Mouse (Mus musculus) G1E-ER4 (cell line): ENCODE data around the gene Gm30191. TPM values are rescaled to one million over a fixed set of nuclear protein-coding genes. Genes with fewer than 3 reads are reported as not detected.

Experiments used
- GATA1 ChIP-seq: IDR thresholded peaks from one replicate; pipeline ENCODE4 v1.8.0; 2012; ENCODE audit warnings: low read length, inconsistent platforms
- polyA plus RNA-seq: library from polyadenylated mRNA; stranded (reverse); fragments of >175 nt; gene quantifications from 2 replicates; pipeline ENCODE4 v1.2.3, GENCODE M21; 2012

Gene Gm30191
- polyA plus RNA-seq, result not detected in 2 replicates

GRCm38 (mm10) chr4:134246719-134247258 is at the start of gene Gm30191:
Gene Gm30191 (plus strand): TSS chr4:134246935.
- TF ChIP-seq GATA1, result no peak

- TF ChIP-seq GATA1, result no peak
Observed at GRCm38 (mm10) chr4:134199371-134199770, 47.4 kb upstream of the Gm30191 start.

DNA sequence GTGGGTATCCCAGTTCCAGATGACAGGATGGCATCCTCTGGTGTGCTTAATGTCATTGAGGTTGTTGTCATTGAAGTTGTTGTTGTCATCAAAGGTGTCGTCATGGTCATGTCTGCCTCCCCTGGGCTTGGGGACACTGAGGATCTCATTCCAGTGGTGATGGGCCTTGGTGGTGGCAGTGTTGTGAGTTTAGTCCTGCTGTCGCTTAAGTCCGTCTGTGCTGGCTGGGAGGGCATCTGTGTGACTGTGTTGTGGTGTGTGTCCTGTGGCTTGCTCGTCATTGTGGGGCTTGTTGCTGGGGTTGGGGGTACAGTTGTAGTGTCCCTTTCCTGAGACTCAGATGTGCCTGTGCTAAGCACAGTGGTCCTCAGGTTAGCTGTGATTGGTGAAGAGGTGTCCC is 43.8 kb upstream of the Gm30191 start, which contains the start of gene Gm7534:
TSS of gene Gm7534 (minus strand) at position 101 of the 400 bp plus-strand sequence.
- no peak for TF ChIP-seq GATA1

DNA sequence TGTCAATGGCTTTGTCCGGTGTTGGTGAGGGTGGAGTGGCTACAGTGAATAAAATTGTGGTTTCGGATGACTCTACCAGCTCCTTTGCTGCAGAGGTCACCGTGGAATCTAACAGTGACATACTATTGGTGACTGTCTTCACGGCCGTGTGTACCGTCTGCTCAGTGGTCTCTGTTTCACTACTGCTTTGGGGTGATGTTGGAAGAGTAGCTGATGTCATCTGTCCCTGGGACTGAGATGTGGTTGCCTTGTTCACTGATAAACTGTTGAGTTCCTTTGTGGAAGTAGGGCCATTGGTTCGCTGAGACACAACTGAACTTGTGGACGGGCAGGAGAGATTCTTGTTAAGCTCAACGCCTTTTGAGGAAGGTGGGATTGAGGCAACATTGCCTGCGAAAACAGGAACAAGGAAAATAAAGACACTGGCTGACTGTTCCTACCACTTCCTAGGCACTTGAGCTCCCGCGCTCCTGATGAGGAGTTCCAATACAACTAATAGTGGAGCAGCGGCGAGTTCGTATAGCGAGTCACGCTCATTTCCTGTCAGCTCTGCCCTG is 43.3 kb upstream of the Gm30191 start:
- TF ChIP-seq GATA1, result no peak

- no peak for TF ChIP-seq GATA1
Observed at GRCm38 (mm10) chr4:134206488-134207053, 40.2 kb upstream of the Gm30191 start.

DNA sequence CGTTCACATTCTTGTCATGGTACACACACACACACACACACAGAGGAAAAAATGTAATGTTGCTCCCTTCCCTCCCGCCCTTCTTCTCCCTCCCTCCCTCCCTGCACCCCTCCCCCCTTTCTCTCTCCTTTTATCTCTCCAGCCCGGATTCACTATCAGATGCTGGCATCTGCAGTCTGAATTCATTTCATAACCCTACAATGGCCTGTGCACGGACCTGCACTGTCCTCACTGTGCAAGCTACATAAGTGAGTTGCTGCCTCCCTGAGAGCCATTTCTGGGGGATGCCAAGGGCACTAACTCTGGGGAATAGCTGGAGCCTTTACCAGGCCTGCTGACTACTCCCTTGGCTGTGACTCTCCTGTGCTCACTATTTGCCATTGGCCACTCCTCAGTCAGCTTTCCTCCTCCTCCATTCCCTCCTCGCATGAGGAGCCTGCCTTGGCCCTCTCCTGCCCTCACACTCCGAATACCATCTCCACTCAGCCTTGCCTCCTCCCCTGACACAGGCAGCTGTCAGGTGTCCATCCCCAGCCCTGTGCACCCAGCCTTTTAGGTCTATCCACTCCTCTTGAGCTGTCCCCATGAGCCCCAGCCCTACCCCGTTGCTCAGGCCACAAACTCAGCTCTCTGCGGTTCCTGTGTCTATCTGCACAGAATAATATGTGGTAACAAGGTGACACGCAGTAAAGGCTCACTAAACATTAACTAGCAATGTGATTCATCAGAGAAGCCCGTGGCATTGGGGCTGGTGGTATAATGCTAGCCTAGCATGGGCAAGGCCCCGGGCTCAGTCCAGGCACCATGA is 23.7 kb upstream of the Gm30191 start:
- TF ChIP-seq GATA1, result no peak

DNA sequence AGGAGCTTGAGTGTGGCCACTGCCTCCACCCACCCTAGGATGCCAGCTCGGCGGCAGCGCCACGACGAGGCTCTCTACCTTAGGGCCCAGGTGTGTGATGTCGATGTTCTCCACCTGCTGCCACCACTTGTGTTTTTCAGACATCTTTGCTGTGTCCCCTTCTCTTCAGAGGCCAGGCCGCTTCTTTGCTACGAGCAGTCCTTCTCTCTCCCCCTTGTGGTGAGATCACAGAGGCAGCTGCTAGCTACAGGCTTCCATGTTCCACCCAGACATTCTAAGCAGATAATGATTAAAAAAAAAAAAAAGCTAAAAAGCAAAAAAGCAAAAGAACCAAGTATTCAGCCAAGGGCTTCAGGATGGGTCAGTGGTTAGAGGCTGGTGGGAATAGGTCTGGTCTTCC is 19.5 kb upstream of the Gm30191 start, which contains the start of gene Catsper4:
TSS of gene Catsper4 (minus strand) at position 190 of the 400 bp plus-strand sequence.
- no peak for TF ChIP-seq GATA1

DNA sequence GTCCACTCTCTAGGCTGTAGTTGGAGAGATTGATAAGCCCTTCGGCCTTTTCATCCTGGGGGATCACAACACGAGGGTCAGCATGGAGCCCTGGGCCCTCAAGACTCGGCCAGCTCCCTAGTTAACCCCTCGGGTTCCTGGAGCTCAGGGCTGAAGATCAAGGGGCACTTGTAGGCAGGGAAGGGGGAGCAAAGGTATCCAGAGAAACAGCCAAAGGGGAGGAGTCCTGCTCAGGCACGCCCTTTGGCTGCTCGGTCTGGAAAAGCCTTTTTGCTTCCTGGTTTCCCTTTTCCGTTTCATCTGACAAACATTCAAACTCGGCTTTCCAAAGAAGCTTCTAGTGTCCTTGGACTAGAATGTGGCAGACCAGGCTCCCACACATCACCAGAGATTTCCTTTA is 16.3 kb upstream of the Gm30191 start:
- no peak for TF ChIP-seq GATA1

- no peak for TF ChIP-seq GATA1
Observed at GRCm38 (mm10) chr4:134234876-134235275, 11.9 kb upstream of the Gm30191 start.

GRCm38 (mm10) chr4:134237582-134238278 is 9.0 kb upstream of the Gm30191 start:
- TF ChIP-seq GATA1, result no peak

- no peak for TF ChIP-seq GATA1
Observed at GRCm38 (mm10) chr4:134238279-134238651, 8.5 kb upstream of the Gm30191 start, which contains the start of gene Cnksr1. Gene Cnksr1 (minus strand): TSS chr4:134238399.

DNA sequence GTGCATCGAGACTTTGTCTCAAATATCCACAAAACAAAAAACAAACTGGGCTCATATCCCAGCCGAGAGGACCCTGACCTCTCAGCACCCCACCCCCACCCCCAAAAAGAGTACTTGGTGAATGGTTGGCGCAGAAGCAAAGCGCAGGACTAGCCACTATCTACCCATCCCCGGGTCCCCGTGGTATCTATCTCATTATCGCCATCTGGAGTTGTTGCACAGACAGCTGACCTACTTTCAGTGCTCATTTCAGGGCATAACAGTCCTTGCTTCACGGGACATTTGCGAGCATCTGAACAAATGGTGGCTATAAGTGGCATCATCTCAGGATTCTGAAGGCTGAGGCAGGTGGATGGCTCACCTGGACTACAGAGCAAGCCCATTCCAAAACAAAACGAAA is 8.0 kb upstream of the Gm30191 start:
- TF ChIP-seq GATA1, result no peak

DNA sequence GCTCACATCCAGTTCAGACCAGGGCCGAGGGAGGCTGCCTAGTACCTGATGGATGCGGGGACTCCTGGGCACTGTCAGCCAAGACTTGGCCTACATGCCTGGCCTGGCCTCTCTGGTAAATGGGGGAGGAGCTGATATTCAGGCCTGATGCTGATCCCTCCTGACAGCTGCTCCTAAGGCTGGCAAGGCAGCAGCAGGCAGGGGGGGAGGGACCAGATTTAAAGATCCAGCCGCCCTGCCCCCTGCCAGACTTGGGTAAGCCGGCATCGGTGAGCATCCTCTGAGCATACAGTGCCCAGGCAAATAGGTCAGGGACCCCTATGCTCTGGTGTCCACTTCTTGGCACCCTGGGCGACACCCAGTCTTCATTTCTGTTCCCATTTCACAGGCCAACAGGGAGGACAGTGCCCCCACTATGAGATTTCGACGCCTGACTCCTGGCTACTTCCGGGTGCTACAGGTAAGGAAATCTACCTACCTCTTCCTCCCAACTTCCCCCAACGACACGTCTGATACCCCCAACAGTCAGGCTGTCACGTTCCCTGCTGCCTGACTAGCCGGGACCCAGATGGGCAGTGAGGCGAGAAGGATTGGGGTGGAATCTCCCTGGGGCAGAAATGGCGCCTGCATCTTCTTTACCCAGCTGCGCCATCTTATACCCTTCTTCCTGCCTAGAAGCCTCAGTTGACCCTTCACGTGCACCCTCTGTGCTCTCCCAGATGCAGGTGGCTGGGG is 3.1 kb upstream of the Gm30191 start, which contains the start of gene E130218I03Rik:
TSS of gene E130218I03Rik (plus strand) at position 147 of the 735 bp plus-strand sequence.
- TF ChIP-seq GATA1, result no peak

DNA sequence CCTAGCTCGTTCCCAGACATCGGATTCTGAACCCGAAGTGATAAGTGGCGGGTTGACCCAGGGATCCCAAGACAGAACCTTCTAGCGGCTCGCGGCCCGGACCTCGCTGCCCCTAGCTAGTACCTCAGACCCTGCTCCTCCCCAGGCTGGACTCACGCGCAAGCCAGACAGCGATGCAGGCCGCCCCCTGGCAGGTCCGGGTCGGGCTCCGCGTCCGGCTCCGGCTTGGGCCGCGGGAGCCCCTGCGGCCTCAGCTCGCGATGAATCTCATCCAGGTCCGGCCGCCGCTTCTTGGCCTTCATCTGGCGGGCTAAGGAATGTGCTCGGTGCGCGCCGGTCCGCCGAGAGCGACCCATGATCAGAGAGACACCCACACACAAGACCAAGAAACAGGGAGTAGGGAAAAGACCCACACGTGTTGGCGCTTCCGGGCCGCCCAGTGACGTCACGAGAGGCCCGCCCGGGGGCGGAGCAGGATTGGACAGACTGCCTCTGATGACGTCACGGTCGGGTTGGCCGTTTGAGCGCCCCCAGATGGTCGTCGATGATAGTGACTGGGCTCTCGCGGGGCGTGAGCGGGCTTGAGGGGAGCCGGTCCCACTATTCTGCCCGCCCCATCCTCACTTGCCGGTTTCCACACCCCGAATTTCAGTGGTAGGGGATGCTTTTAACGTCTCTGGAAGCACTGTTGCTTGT is 1.4 kb upstream of the Gm30191 start, which contains the start of gene Zfp593:
TSS of gene Zfp593 (minus strand) at position 445 of the 696 bp plus-strand sequence.
- TF ChIP-seq GATA1, result no peak
